ENCODE assay signal across 7 mouse cellular contexts in genomic region chr2:166180744-166181508, GRCm38 (mm10). TPM values are rescaled to one million over a fixed set of nuclear protein-coding genes. Genes with fewer than 3 reads are reported as not detected.
DNase-seq lines count a peak whose midpoint lies in the region; ATAC-seq and TF ChIP-seq lines count a peak whose summit lies in the region.

No protein-coding gene starts in this region.

- peaks cover 8% of the 10 kb centered on the region for H3K27me3 ChIP-seq in CH12.LX (replicated peaks)
- H3K27me3 ChIP-seq in hindbrain, embryonic 12.5 days, result peaks cover 13% of the 10 kb centered on the region
- H3K27me3 ChIP-seq in stomach, embryonic 14.5 days (ENCODE audit: control insufficient read depth, insufficient read depth, low read length), result no peaks in the 10 kb centered on the region

- DNase-seq in CH12.LX (ENCODE audit: extremely low read depth), result peak; percentile 24
- peak; percentile 87 for DNase-seq in adipocyte (ENCODE audit: low spot score)
- DNase-seq in gastrocnemius, adult 18-20 months (ENCODE audit: low spot score), result peak; percentile 77
- peak; percentile 81 for DNase-seq in layer of hippocampus, adult 9-11 months
- peak; percentile 91 for DNase-seq in lung, postnatal 36 days

- 24% methylated on average over 11 of the region's 11 CpGs for WGBS in hindbrain, embryonic 12.5 days
- WGBS in stomach, embryonic 14.5 days, result 21% methylated on average over 11 of the region's 11 CpGs

- no peak for TF ChIP-seq POLR2A in CH12.LX (IDR thresholded peaks at IDR 0.05; ENCODE audit: low read depth, low read length)

- H3K4me2 ChIP-seq in CH12.LX (ENCODE audit: insufficient read depth, low read depth, poor library complexity, severe bottlenecking), result 0 out of 2 replicates have a peak overlapping the region, but pooled peaks have one; percentile 14
- H3K4me2 ChIP-seq in hindbrain, embryonic 12.5 days (replicated peaks), result no peak overlapping the region
- H3K4me2 ChIP-seq in stomach, embryonic 14.5 days (replicated peaks; ENCODE audit: low read depth, low read length), result no peak overlapping the region

- H3K36me3 ChIP-seq in CH12.LX (replicated peaks in 1 of 2; ENCODE audit: control insufficient read depth in 1 of 2, insufficient read depth in 1 of 2, low read length in 1 of 2), result no peaks in the 10 kb centered on the region
- no peaks in the 10 kb centered on the region for H3K36me3 ChIP-seq in hindbrain, embryonic 12.5 days
- H3K36me3 ChIP-seq in stomach, embryonic 14.5 days (ENCODE audit: control insufficient read depth, insufficient read depth, low read length), result no peaks in the 10 kb centered on the region

- peak; percentile 53; the same call in 1 of the 2 replicates for ATAC-seq in hindbrain, embryonic 12.5 days (ENCODE audit: low FRiP score)
- peak; percentile 48 for ATAC-seq in stomach, embryonic 14.5 days (ENCODE audit: insufficient number of reproducible peaks, insufficient read depth, low FRiP score, low read depth)

- no peak overlapping the region for H3K9ac ChIP-seq in CH12.LX (ENCODE audit: insufficient read depth, low read depth)
- H3K9ac ChIP-seq in hindbrain, embryonic 12.5 days, result no peak overlapping the region
- H3K9ac ChIP-seq in stomach, embryonic 14.5 days (replicated peaks; ENCODE audit: low read depth, low read length), result no peak overlapping the region; the same call in 1 of the 2 replicates

- dilution Hi-C loops in CH12.LX (cut with MboI; ENCODE audit: extremely low pct_ligation_motif_present, extremely low pct_unique_long_range_greater_than_20kb, low sequenced_read_pairs), result no loop called here

- no peak overlapping the region for H3K27ac ChIP-seq in CH12.LX (ENCODE audit: insufficient read depth, low read depth)
- peak overlapping the region; percentile 90 for H3K27ac ChIP-seq in hindbrain, embryonic 12.5 days
- H3K27ac ChIP-seq in stomach, embryonic 14.5 days (ENCODE audit: low read length), result peak overlapping the region; percentile 90

- H3K79me2 ChIP-seq in CH12.LX (replicated peaks; ENCODE audit: control insufficient read depth, extremely low read depth, insufficient read depth, poor library complexity, severe bottlenecking), result no peaks in the 10 kb centered on the region

- peaks cover 7% of the 10 kb centered on the region for H3K9me3 ChIP-seq in CH12.LX (replicated peaks; ENCODE audit: low read length)
- H3K9me3 ChIP-seq in hindbrain, embryonic 12.5 days (replicated peaks), result no peaks in the 10 kb centered on the region; the same call in 1 of the 2 replicates
- H3K9me3 ChIP-seq in stomach, embryonic 14.5 days (ENCODE audit: control insufficient read depth, low read depth, low read length), result no peaks in the 10 kb centered on the region

- peaks cover 3 to 21% of the 10 kb centered on the region in 2 experiments for H3K4me1 ChIP-seq in CH12.LX (ENCODE audit: control insufficient read depth in 1 of 2, insufficient read depth in 2 of 2)
- peaks cover 35% of the 10 kb centered on the region for H3K4me1 ChIP-seq in hindbrain, embryonic 12.5 days
- H3K4me1 ChIP-seq in stomach, embryonic 14.5 days (ENCODE audit: control insufficient read depth, insufficient read depth, low read length), result peaks cover 33% of the 10 kb centered on the region

- in situ Hi-C loops in CH12.LX (cut with MboI; ENCODE audit: low pct_ligation_motif_present, low pct_unique_long_range_greater_than_20kb, low sequenced_read_pairs), result no loop called here

- TF ChIP-seq CTCF in CH12.LX (conservative IDR thresholded peaks at IDR 0.05 in 1 of 2, IDR thresholded peaks at IDR 0.05 in 1 of 2; ENCODE audit: low read depth in 2 of 2, low read length in 2 of 2), result no peak

- peak; percentile 81 for TF ChIP-seq EP300 in CH12.LX (IDR thresholded peaks at IDR 0.05; ENCODE audit: low read length)

- H3K4me3 ChIP-seq in CH12.LX (replicated peaks in 1 of 3; ENCODE audit: low read depth in 2 of 3, low read length in 2 of 3, poor library complexity in 1 of 3), result no peak overlapping the region
- H3K4me3 ChIP-seq in hindbrain, embryonic 12.5 days, result no peak overlapping the region
- no peak overlapping the region for H3K4me3 ChIP-seq in stomach, embryonic 14.5 days (ENCODE audit: low read depth, low read length)

- TF ChIP-seq RAD21 in CH12.LX (IDR thresholded peaks at IDR 0.05; ENCODE audit: low read depth, low read length), result no peak

TF ChIP-seq in CH12.LX, 34 proteins besides CTCF, POLR2A, EP300 and RAD21:
- no peak for TF ChIP-seq ZC3H11A (IDR thresholded peaks at IDR 0.05; ENCODE audit: low read depth, low read length)
- TF ChIP-seq RCOR1 (conservative IDR thresholded peaks at IDR 0.05; ENCODE audit: low read depth, low read length), result no peak
- no peak for TF ChIP-seq ELF1 (IDR thresholded peaks at IDR 0.05; ENCODE audit: low read depth, low read length)
- no peak for TF ChIP-seq E2F4 (IDR thresholded peaks at IDR 0.05; ENCODE audit: insufficient replicate concordance, low read depth, low read length)
- no peak for TF ChIP-seq JUND (conservative IDR thresholded peaks at IDR 0.05; ENCODE audit: low read depth, low read length)
- no peak for TF ChIP-seq TCF12 (IDR thresholded peaks at IDR 0.05; ENCODE audit: low read depth, low read length)
- no peak for TF ChIP-seq GABPA (IDR thresholded peaks at IDR 0.05; ENCODE audit: insufficient replicate concordance, low read depth, low read length)
- no peak for TF ChIP-seq BHLHE40 (IDR thresholded peaks at IDR 0.05; ENCODE audit: low read depth, low read length)
- no peak for TF ChIP-seq MXI1 (IDR thresholded peaks at IDR 0.05; ENCODE audit: low read depth, low read length)
- TF ChIP-seq USF1 (IDR thresholded peaks at IDR 0.05; ENCODE audit: low read depth, low read length), result no peak
- no peak for TF ChIP-seq JUN (IDR thresholded peaks at IDR 0.05; ENCODE audit: insufficient read depth, low read depth, low read length)
- no peak for TF ChIP-seq MAX (IDR thresholded peaks at IDR 0.05; ENCODE audit: low read length)
- TF ChIP-seq ETS1 (conservative IDR thresholded peaks at IDR 0.05; ENCODE audit: low read depth, low read length), result no peak

RNA-seq across cellular contexts. Expression of gene Sulf2, which starts 25.5 kb away (rescaled TPM):
- total RNA-seq in CH12.LX (2012; rRNA removed), result not detected in 2 replicates
- not detected in 2 replicates for total RNA-seq in CH12.LX (2014; rRNA removed)
- not detected in 2 replicates for polyA plus RNA-seq in CH12.LX (2012; ENCODE audit: insufficient read length, low read depth)
- total RNA-seq in gastrocnemius, adult 18-20 months (2021), result 10 to 100 TPM in 1 of 2 experiments, 1 to 10 TPM in 1; 8.7 to 12.3 TPM
- polyA plus RNA-seq in hindbrain, embryonic 12.5 days (2016; fragmentation: Nextera tagmentation; extraction: Ambion mirVana), result 185 and 186 TPM in 2 replicates
- 233 and 235 TPM in 2 replicates for polyA plus RNA-seq in stomach, embryonic 14.5 days (2014; fragmentation: Nextera tagmentation; extraction: Ambion mirVana)

Comparison
In these comparisons a context has a peak if more than half of its experiments do, and no peak if none do; other contexts are left out.
1. DNase-seq: peak in every context shown above with its lines; median percentile 91 in lung, postnatal 36 days; 87 in adipocyte; 81 in layer of hippocampus, adult 9-11 months; 77 in gastrocnemius, adult 18-20 months; 24 in CH12.LX.
2. RNA of gene Sulf2, which starts 25.5 kb away (polyA plus RNA-seq): 233 to 235 TPM in stomach, embryonic 14.5 days and 185 to 186 TPM in hindbrain, embryonic 12.5 days; not detected in CH12.LX; every median in the first group is over 100 times any median in the second.